Mouse (Mus musculus) myocyte (in vitro differentiated cells): ENCODE results near the gene Ttc30a1.

ENCODE experiments used
- E2F4 ChIP-seq: IDR thresholded peaks from one replicate; pipeline ENCODE4 v1.6.1; 2011; ENCODE audit warnings: mild to moderate bottlenecking, control low read depth, moderate library complexity; ENCODE audit not compliant: insufficient read depth
- MAX ChIP-seq: IDR thresholded peaks from one replicate; pipeline ENCODE4 v1.6.1; 2011; ENCODE audit warnings: low read depth, mild to moderate bottlenecking, control low read depth
- MYOD1 ChIP-seq, 3 experiments: IDR thresholded peaks; one replicate each; pipeline ENCODE4 v1.6.1; 2011; ENCODE audit warnings: control low read depth in 2 of 3, low read depth in 2 of 3, mild to moderate bottlenecking in 2 of 3, moderate library complexity in 1 of 3; ENCODE audit not compliant: insufficient read length in 2 of 3, control insufficient read depth in 1 of 3
- MYOG ChIP-seq, 3 experiments: IDR thresholded peaks; one replicate each; pipeline ENCODE4 v1.6.1; 2011; ENCODE audit warnings: control low read depth in 2 of 3, low read depth in 2 of 3, mild to moderate bottlenecking in 2 of 3; ENCODE audit not compliant: insufficient read length in 2 of 3, control insufficient read depth in 1 of 3, insufficient read depth in 1 of 3
- POLR2A ChIP-seq: IDR thresholded peaks from one replicate; pipeline ENCODE4 v1.6.1; 2011; ENCODE audit warnings: low read depth, mild to moderate bottlenecking, control low read depth, moderate library complexity; ENCODE audit not compliant: insufficient read length
- TCF12 ChIP-seq: IDR thresholded peaks from one replicate; pipeline ENCODE4 v1.6.1; 2011; ENCODE audit warnings: mild to moderate bottlenecking, control low read depth; ENCODE audit not compliant: poor library complexity, insufficient read depth, severe bottlenecking
- TCF3 ChIP-seq: IDR thresholded peaks from one replicate; pipeline ENCODE4 v1.6.1; 2011; ENCODE audit warnings: low read depth, control low read depth; ENCODE audit not compliant: insufficient read length
- USF1 ChIP-seq: IDR thresholded peaks from one replicate; pipeline ENCODE4 v1.6.1; 2011; ENCODE audit warnings: low read depth, mild to moderate bottlenecking, control low read depth, moderate library complexity

GRCm38 (mm10) chr2:75974131-75974530 is 7.6 kb downstream of the Ttc30a1 start:
- TF ChIP-seq TCF3 (no peak), POLR2A (no peak), MYOD1 (IDR thresholded peaks at IDR 0.05; ENCODE audit: control insufficient read depth in 1 of 3, insufficient read length in 2 of 3, low read depth in 2 of 3) (no peak), E2F4 (no peak), MAX (no peak), MYOG (IDR thresholded peaks at IDR 0.05; ENCODE audit: control insufficient read depth in 1 of 3, insufficient read depth in 1 of 3, insufficient read length in 2 of 3, low read depth in 2 of 3) (no peak), TCF12 (no peak), USF1 (no peak)
